Mouse (Mus musculus): Measurements from ENCODE around the gene Sppl3. TPM values are rescaled to one million over a fixed set of nuclear protein-coding genes. Genes with fewer than 3 reads are reported as not detected.

The Sppl3 gene
- polyA plus RNA-seq, 1 experiment from 2014 or later: 31.7 TPM

- Histone ChIP-seq H3K9me3 (ENCODE audit: control insufficient read depth, low read length) (no peaks in the 10 kb centered on the region), H3K4me1 (replicated peaks; ENCODE audit: control insufficient read depth, insufficient read depth, low read length) (no peaks in the 10 kb centered on the region), H3K9ac (ENCODE audit: low read length) (no peak overlapping the region), H3K4me2 (ENCODE audit: low read depth, low read length, severe bottlenecking) (no peak overlapping the region), H3K27me3 (ENCODE audit: control insufficient read depth, insufficient read depth, low read length) (no peaks in the 10 kb centered on the region), H3K36me3 (ENCODE audit: control insufficient read depth, insufficient read depth, low read length) (no peaks in the 10 kb centered on the region; the same call in 1 of the 2 replicates), H3K4me3 (ENCODE audit: low read depth, low read length) (no peak overlapping the region), H3K27ac (ENCODE audit: low read depth, low read length) (no peak overlapping the region)
- no peak for DNase-seq (ENCODE audit: low spot score)
- ATAC-seq (replicated peaks; ENCODE audit: low FRiP score): no peak
- 78% methylated on average over 5 of the region's 5 CpGs for WGBS
Measured at GRCm38 (mm10) chr5:115120978-115121377, 110.0 kb downstream of the Sppl3 start.

- Histone ChIP-seq H3K4me3 (ENCODE audit: low read depth, low read length) (no peak overlapping the region), H3K4me1 (replicated peaks; ENCODE audit: control insufficient read depth, insufficient read depth, low read length) (no peaks in the 10 kb centered on the region), H3K27me3 (ENCODE audit: control insufficient read depth, insufficient read depth, low read length) (no peaks in the 10 kb centered on the region), H3K27ac (ENCODE audit: low read depth, low read length) (no peak overlapping the region), H3K9me3 (ENCODE audit: control insufficient read depth, low read length) (no peaks in the 10 kb centered on the region), H3K4me2 (ENCODE audit: low read depth, low read length, severe bottlenecking) (no peak overlapping the region), H3K9ac (ENCODE audit: low read length) (no peak overlapping the region), H3K36me3 (ENCODE audit: control insufficient read depth, insufficient read depth, low read length) (peaks cover 7% of the 10 kb centered on the region; the same call in 1 of the 2 replicates)
- ATAC-seq (replicated peaks; ENCODE audit: low FRiP score) (no peak), DNase-seq (ENCODE audit: low spot score) (no peak)
- 98% methylated on average over 6 of the region's 6 CpGs for WGBS
Measured at GRCm38 (mm10) chr5:115124690-115125089, 113.8 kb downstream of the Sppl3 start.

- Histone ChIP-seq H3K4me1 (replicated peaks; ENCODE audit: control insufficient read depth, insufficient read depth, low read length) (no peaks in the 10 kb centered on the region), H3K9ac (ENCODE audit: low read length) (no peak overlapping the region), H3K4me2 (ENCODE audit: low read depth, low read length, severe bottlenecking) (no peak overlapping the region), H3K36me3 (ENCODE audit: control insufficient read depth, insufficient read depth, low read length) (peaks cover 7% of the 10 kb centered on the region; the same call in 1 of the 2 replicates), H3K4me3 (ENCODE audit: low read depth, low read length) (no peak overlapping the region), H3K27me3 (ENCODE audit: control insufficient read depth, insufficient read depth, low read length) (no peaks in the 10 kb centered on the region), H3K9me3 (ENCODE audit: control insufficient read depth, low read length) (no peaks in the 10 kb centered on the region), H3K27ac (ENCODE audit: low read depth, low read length) (no peak overlapping the region)
- peak; percentile 89 for DNase-seq (ENCODE audit: low spot score)
- peak; percentile 58 for ATAC-seq (replicated peaks; ENCODE audit: low FRiP score)
- WGBS: 39% methylated on average over 24 of the region's 24 CpGs
Measured at GRCm38 (mm10) chr5:115125211-115125871, 114.4 kb downstream of the Sppl3 start.

GRCm38 (mm10) chr5:115126578-115127312 lies 115.8 kb downstream of the Sppl3 start:
- H3K36me3 ChIP-seq (ENCODE audit: control insufficient read depth, insufficient read depth, low read length): peaks cover 7% of the 10 kb centered on the region; the same call in 1 of the 2 replicates
- WGBS: 91% methylated on average over 28 of the region's 28 CpGs

GRCm38 (mm10) chr5:115127421-115128179 lies 116.7 kb downstream of the Sppl3 start:
- H3K27ac ChIP-seq (ENCODE audit: low read depth, low read length): no peak overlapping the region
- 93% methylated on average over 22 of the region's 22 CpGs for WGBS

More at GRCm38 (mm10) chr5:115126578-115127312, 115.8 kb downstream of the Sppl3 start:
- Histone ChIP-seq H3K4me1 (replicated peaks; ENCODE audit: control insufficient read depth, insufficient read depth, low read length) (no peaks in the 10 kb centered on the region), H3K27me3 (ENCODE audit: control insufficient read depth, insufficient read depth, low read length) (no peaks in the 10 kb centered on the region), H3K4me2 (ENCODE audit: low read depth, low read length, severe bottlenecking) (no peak overlapping the region), H3K4me3 (ENCODE audit: low read depth, low read length) (no peak overlapping the region), H3K9me3 (ENCODE audit: control insufficient read depth, low read length) (no peaks in the 10 kb centered on the region), H3K27ac (ENCODE audit: low read depth, low read length) (no peak overlapping the region), H3K9ac (ENCODE audit: low read length) (no peak overlapping the region)
- ATAC-seq (replicated peaks; ENCODE audit: low FRiP score) (no peak), DNase-seq (ENCODE audit: low spot score) (no peak)

GRCm38 (mm10) chr5:115129328-115129727 lies 118.4 kb downstream of the Sppl3 start:
- Histone ChIP-seq H3K4me1 (replicated peaks; ENCODE audit: control insufficient read depth, insufficient read depth, low read length) (peaks cover 5% of the 10 kb centered on the region; the same call in 1 of the 2 replicates), H3K4me3 (ENCODE audit: low read depth, low read length) (no peak overlapping the region), H3K27me3 (ENCODE audit: control insufficient read depth, insufficient read depth, low read length) (no peaks in the 10 kb centered on the region), H3K9ac (ENCODE audit: low read length) (no peak overlapping the region), H3K9me3 (ENCODE audit: control insufficient read depth, low read length) (no peaks in the 10 kb centered on the region), H3K36me3 (ENCODE audit: control insufficient read depth, insufficient read depth, low read length) (peaks cover 7% of the 10 kb centered on the region; the same call in 1 of the 2 replicates), H3K4me2 (ENCODE audit: low read depth, low read length, severe bottlenecking) (no peak overlapping the region), H3K27ac (ENCODE audit: low read depth, low read length) (no peak overlapping the region)
- 84% methylated on average over 6 of the region's 6 CpGs for WGBS
- no peak for ATAC-seq (replicated peaks; ENCODE audit: low FRiP score)
- no peak for DNase-seq (ENCODE audit: low spot score)

More at GRCm38 (mm10) chr5:115127421-115128179, 116.7 kb downstream of the Sppl3 start:
- H3K36me3 ChIP-seq (ENCODE audit: control insufficient read depth, insufficient read depth, low read length): peaks cover 7% of the 10 kb centered on the region; the same call in 1 of the 2 replicates
- no peaks in the 10 kb centered on the region; the same call in 1 of the 2 replicates for H3K4me1 ChIP-seq (replicated peaks; ENCODE audit: control insufficient read depth, insufficient read depth, low read length)
- H3K9ac ChIP-seq (ENCODE audit: low read length): no peak overlapping the region
- no peak for DNase-seq (ENCODE audit: low spot score)
- no peak for ATAC-seq (replicated peaks; ENCODE audit: low FRiP score)
- H3K9me3 ChIP-seq (ENCODE audit: control insufficient read depth, low read length): no peaks in the 10 kb centered on the region
- H3K27me3 ChIP-seq (ENCODE audit: control insufficient read depth, insufficient read depth, low read length): no peaks in the 10 kb centered on the region
- no peak overlapping the region for H3K4me3 ChIP-seq (ENCODE audit: low read depth, low read length)
- no peak overlapping the region for H3K4me2 ChIP-seq (ENCODE audit: low read depth, low read length, severe bottlenecking)

GRCm38 (mm10) chr5:115132465-115132864 lies 121.5 kb downstream of the Sppl3 start:
- Histone ChIP-seq H3K27me3 (ENCODE audit: control insufficient read depth, insufficient read depth, low read length) (no peaks in the 10 kb centered on the region), H3K4me2 (ENCODE audit: low read depth, low read length, severe bottlenecking) (0 out of 2 replicates have a peak overlapping the region, but pooled peaks have one; percentile 15), H3K27ac (ENCODE audit: low read depth, low read length) (no peak overlapping the region), H3K36me3 (ENCODE audit: control insufficient read depth, insufficient read depth, low read length) (peaks cover 7% of the 10 kb centered on the region; the same call in 1 of the 2 replicates), H3K9me3 (ENCODE audit: control insufficient read depth, low read length) (no peaks in the 10 kb centered on the region), H3K4me3 (ENCODE audit: low read depth, low read length) (no peak overlapping the region), H3K4me1 (replicated peaks; ENCODE audit: control insufficient read depth, insufficient read depth, low read length) (peaks cover 5% of the 10 kb centered on the region; the same call in 1 of the 2 replicates), H3K9ac (ENCODE audit: low read length) (no peak overlapping the region)
- ATAC-seq (replicated peaks; ENCODE audit: low FRiP score) (no peak), DNase-seq (ENCODE audit: low spot score) (no peak)
- WGBS: 89% methylated on average over 8 of the region's 8 CpGs

GRCm38 (mm10) chr5:115133358-115134066 lies 122.6 kb downstream of the Sppl3 start:
- H3K4me3 ChIP-seq (ENCODE audit: low read depth, low read length): peak overlapping the region; percentile 98
- H3K4me1 ChIP-seq (replicated peaks; ENCODE audit: control insufficient read depth, insufficient read depth, low read length): peaks cover 5% of the 10 kb centered on the region; the same call in 1 of the 2 replicates
- H3K9ac ChIP-seq (ENCODE audit: low read length): peak overlapping the region; percentile 88
- H3K27me3 ChIP-seq (ENCODE audit: control insufficient read depth, insufficient read depth, low read length): no peaks in the 10 kb centered on the region
- peaks cover 2% of the 10 kb centered on the region; the same call in 1 of the 2 replicates for H3K36me3 ChIP-seq (ENCODE audit: control insufficient read depth, insufficient read depth, low read length)
- H3K4me2 ChIP-seq (ENCODE audit: low read depth, low read length, severe bottlenecking): peak overlapping the region; percentile 87
- WGBS: 62% methylated on average over 6 of the region's 6 CpGs
- DNase-seq (ENCODE audit: low spot score) (no peak), ATAC-seq (replicated peaks; ENCODE audit: low FRiP score) (no peak)
- H3K27ac ChIP-seq (ENCODE audit: low read depth, low read length): no peak overlapping the region
- no peaks in the 10 kb centered on the region for H3K9me3 ChIP-seq (ENCODE audit: control insufficient read depth, low read length)

All from forebrain, embryonic 11.5 days (tissue).